Mouse (Mus musculus): ENCODE results near the gene Nudt2.

DNA sequence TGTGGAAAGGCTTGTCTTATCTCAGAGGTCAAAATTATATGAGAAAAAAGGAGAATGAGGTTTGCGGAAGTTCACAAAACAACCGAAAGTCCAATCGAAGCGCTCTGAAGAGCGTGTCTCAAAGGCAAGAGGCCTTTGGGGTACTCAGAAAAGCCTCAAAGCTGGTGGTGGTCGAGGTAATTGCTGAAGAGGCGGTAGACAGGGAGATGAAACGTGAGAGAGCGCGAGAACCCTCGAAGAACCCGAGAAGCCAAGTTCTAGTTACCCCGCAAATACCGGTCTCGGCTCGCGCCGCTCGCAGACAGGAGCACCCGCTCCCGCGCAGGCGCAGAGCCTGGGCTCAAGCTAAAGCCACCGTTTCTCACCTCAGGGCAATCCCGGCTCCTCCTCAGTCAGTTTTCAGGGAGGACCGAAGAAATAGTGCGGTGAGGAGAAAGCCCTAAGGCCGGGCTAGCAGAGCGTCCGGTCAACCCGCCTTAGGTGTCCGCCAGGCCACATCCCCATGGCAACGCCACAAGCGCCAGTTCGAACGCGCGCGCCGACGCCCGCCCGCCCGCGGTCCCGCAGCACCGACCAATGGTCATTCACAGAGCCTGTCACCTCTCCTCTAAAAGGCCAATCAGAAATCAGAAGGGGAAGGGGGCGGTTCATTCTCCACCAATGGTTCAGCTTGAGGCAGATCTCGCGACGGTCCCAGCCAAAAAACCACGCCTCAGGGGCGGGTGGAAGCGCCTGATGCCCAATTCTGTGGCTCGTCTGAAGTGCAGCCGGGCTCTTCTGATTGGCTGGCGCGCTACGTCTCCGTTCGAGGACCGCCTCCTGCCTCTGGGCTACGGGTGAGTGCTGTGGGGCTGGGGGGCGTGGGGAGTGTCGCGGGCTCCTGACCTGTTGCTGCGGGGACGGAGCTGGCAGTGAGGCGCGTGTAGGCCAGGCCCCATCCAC lies at the start of gene Nudt2, which contains the start of gene Kif24:
- peak; percentile 57; the same call in 1 of the 2 replicates for TF ChIP-seq HCFC1 (IDR thresholded peaks at IDR 0.05; ENCODE audit: borderline replicate concordance, insufficient read depth, low read length)
- TF ChIP-seq CHD2 (IDR thresholded peaks at IDR 0.05; ENCODE audit: low read depth, low read length), result peak; percentile 98
- no peak for TF ChIP-seq ZC3H11A (IDR thresholded peaks at IDR 0.05; ENCODE audit: borderline replicate concordance, low read depth, low read length)
- TF ChIP-seq MAFK (IDR thresholded peaks at IDR 0.05; ENCODE audit: insufficient read depth, low read depth, low read length), result no peak
- TF ChIP-seq ZNF384 (IDR thresholded peaks at IDR 0.05; ENCODE audit: low read depth, low read length), result no peak

All from ES-E14 (cell line).